Mouse (Mus musculus) lung, postnatal 14 days (tissue): ENCODE data around the gene Sgpp1.

Experiments
- DNase-seq: peaks from one replicate; pipeline ENCODE4 v3.0.0; 2021

The Sgpp1 gene

DNA sequence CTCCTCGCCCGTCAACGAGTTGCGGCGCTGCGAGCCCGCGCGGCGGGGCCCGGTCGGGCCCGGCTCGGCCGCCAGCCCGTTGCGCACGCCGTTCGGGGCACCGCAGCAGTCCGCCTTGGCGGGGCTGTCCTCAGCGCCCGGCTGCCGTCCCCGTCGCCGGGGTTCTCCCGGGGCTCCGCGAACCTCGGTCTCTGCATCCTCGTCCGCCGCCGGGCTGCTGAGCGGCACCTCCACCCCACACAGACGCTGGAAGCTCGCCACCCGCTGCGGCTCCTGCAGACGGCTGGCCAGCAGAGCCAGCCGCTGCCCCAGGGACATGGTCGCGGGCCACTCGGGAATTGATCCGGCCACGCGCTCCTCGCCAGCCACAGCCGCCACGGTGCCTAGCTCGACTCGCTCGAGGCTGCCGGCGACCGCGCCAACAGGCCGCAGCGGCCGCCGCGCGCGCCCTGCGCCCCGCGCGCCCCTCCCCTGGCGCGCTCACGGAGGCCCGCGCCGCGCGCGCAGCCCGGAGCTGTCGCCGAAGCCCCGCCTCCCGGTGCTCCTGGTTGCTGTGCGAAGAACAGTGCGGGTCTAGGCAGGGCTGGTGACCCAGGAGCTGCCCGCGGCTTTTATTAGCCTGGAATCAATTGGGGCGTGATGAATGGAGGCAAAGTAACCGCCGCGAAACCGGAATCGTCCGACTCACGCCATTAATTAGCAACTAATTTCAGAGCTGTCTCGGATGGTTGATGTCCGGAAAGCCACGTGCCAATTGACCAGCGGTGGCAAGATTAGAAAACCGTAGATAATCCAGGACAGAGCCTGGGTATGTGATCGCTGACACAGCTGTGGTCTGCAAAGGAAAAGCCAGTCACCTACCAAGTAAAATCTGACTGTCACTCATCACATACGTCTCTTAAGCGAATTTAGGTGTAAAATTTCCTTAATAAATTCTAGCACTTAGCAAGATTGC is at the start of gene Sgpp1:
Sgpp1 (minus strand) TSS at position 484 of the 955 bp plus-strand sequence.
- peak; percentile 84 for DNase-seq

DNA sequence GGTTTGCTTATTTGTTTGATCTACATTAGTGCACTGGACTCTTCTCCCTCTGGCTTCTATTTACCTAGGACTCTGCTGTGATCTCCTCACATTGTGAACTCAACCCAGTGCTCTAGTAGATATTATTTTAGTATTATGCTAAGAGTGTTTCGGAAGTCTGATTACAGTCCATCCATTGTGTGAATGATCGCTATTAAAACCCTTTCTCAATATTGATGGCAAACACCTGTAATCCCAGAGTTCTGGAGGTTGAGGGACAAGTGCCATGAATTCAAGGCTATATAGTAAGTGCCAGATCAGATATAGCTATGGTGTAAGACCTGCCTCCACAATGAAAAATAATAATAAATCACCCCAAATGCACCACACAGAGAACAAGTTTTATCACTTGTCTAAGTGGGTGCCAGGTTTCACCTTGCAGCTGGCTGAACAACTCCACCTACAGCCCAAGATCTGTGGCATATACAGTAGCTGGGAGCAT is 48.8 kb upstream of the Sgpp1 start:
- no peak for DNase-seq

DNA sequence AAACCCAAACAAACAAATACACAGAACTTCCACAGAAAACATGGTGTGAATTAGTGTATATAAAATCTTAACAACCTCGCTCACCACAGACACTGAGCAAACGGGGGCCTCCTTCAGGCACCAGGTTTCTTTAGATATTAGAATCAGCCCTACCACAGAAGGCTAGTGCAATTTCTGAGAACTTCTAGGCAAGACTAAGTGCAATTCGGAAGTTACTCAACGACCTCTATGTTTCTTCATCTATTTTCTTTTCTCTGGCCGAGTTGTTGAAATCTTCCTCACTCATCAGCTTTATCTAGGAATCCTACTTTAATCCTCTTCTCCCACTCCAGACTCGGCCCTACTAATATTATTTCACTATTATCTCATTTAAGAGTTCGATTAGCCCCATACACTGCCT is 46.5 kb upstream of the Sgpp1 start:
- no peak for DNase-seq

DNA sequence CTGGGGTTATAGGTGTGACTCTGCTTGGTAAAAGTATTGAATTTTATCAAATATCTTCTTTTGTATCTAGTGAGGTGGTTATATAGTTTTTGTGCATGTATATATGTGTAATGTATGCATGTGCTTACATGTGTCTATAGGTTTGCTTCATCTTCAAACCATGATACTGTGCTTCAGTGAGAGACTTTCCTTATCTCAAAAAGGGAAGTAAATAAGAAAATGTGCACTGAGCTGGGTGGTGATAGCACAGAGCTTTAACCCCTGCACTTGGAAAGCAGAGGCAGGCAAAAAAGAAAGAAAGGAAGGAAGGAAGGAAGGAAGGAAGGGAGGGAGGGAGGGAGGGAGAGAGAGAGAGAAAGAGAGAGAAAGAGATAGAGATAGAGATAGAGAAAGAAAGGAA is 45.9 kb upstream of the Sgpp1 start:
- no peak for DNase-seq

DNA sequence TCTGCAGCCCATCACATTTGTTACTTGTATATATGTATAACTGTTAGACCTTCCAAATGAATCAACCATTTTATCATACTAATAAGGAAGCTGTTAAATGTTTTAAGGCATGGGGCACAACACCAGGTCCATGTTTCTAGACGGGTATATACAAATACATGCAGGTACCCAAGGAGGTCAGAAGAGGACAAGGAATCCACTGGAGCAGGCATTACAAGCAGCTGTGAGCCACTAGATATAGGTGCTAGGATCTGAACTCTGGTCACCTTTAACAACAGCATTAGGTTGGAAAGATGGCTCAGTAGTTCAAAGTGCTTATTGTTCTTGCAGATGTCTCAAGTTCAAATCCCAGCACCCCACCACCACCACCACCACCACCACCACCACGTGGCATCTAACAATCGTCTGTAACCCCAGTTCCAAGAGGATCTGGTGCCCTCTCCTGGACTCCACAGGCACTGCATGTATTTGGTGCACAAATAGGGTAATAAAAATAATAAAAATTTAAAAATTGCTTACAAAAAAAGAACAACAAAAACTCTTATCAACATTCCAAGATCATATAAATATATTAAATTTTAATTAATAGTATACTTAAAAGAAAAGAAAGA is 37.0 kb upstream of the Sgpp1 start:
- peak; percentile 77 for DNase-seq

DNA sequence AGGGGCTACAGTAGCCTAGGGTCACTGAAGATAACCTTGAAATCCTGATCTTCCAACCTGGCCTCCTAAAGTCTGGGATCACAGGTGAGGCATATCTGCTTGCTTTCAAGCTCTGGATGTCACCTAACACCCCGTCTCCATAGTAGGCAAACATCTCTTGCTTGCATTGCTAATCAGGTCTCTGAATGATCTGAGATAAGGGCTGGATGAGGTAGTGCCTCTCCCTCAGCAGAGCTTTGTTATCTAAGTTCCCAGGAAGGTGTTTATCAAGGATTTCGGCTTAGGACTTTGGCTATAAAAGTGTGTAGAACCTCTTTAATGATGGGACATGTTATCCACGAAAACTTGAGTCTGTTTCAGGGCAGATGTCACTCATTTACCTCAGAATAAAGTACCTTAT is 35.9 kb upstream of the Sgpp1 start:
- DNase-seq = no peak

DNA sequence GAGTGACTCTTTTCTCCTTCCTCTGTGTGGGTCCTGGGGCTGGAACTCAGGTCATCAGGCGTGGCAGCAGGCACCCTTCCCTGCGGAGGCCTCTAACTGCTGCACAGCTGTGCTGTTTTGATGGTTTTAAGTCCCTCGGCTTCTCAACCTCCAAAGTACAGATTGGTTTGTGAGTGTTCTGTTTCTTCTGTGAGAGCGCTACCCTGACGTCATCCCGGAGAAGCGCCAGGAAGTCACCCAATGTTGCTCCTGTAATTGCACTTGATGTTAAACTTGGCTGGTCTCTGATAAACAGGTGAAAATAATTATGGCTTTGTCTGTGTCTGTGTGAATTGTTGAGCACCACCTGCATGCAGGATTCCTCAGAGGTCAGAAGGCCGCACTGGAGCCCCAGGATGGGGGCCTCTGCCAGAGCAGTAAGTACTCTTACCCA is 31.4 kb upstream of the Sgpp1 start:
- peak; percentile 32 for DNase-seq

DNA sequence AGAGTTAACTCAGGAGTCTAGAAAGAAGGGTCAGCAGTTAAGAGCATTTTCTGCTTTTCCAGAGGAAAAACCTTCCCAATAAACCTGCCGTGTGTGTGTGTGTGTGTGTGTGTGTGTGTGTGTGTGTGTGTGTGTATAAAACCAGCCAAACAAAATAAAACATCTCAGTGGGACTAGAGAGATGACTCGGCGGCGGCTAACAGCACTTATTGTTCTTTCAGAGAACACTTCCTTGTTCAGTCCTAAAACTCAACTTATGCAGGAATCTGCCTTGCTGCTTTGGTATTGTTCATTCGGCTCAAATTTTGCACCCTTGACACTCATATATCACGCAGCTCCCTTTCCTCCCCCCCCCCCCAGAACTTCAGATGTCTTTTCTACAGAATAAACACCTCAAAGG is 30.9 kb upstream of the Sgpp1 start:
- DNase-seq = no peak

DNA sequence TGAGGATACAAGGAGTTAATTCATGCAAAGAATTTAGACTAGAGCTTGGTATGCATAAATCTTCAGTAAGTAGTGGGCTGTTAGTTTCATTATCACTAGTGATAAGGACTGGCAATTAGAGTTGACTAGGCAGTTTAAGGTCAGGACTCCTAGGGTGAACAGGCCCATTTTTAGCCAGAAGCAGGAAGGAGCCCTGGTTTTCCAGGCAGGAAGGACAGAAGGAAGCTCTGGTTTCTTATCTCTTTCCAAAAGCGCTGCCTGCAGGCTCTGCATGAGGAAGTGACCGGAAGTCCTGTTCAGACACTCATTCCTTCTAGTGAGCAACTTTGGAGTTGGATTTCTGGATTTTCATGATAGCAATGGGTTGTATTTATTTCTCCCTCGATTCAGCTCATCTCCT is 30.2 kb upstream of the Sgpp1 start:
- DNase-seq = peak; percentile 7

DNA sequence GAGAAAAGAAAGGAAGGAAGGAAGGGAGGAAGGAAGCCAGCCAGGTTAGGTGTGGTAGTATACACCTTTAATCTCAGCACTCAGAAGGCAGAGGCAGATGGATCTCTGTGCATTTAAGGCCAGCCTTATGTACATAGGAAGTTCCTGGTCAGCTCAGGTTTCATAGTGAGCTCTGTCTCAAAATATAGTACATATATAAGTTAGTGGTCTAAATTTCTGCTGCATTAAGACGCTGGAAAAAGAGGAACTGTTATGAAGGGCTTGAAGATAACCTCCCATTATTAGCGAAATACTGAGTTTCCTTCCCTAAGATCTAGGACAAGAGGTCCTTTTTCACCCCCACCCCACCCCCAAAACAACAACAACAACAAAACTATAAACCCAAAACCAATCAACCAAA is 20.9 kb upstream of the Sgpp1 start:
- DNase-seq = no peak

DNA sequence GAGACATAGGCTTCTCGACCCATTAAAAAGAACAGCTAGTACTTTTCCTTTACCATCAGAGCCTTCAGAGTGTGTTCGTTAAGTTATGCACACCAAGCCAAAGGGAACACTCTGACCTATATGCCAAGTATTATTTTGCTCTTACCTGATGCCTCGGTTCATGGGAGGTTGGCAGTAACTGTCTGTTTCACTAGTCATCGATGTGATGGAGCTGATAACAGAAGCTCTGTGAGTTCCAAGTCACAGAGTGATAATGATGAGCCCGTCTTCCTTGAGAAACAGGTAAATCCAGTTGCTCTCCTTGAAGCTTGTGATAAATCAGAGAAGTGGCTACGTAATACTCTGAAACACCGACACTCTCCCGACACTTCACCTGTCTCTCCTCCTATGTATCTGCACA is 18.2 kb upstream of the Sgpp1 start:
- DNase-seq = no peak

DNA sequence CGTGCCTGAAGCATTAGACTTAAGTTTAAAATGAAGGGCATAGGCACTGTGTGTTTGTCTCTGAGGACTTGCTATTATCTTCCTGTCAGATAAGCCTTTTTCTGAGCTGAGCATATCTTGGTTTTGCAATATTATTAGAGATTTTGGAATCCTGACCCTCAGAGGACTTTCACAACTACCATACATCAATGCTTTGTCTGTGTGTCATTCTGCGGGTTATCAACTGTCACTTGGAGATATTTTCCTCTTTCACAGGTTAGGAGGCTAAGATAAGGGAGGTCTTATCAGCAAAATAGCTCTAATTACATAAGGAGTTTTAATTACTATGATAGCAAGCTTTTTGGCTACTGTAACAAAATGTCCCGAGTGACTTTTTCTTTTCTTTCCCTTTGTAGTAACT is 16.5 kb upstream of the Sgpp1 start:
- no peak for DNase-seq

DNA sequence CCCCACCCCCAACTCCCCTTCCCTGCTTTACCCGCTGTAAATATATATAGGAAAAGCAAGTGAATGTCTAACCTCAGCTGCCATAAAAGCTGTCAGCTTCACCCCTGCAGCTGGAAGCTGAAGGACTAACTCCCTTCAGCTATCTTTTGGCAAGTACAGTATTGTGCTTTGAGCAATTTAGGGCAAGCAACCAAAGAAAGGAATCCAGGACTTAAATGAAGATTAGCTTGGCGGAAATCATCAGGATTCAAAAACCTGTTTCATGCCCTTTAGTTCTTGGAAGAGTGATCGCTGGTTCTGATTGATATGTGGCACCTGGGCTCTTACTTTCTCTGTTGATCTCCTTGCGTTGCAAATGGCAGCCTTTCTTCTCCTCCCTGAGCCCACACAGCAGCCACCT is 13.0 kb upstream of the Sgpp1 start:
- no peak for DNase-seq

DNA sequence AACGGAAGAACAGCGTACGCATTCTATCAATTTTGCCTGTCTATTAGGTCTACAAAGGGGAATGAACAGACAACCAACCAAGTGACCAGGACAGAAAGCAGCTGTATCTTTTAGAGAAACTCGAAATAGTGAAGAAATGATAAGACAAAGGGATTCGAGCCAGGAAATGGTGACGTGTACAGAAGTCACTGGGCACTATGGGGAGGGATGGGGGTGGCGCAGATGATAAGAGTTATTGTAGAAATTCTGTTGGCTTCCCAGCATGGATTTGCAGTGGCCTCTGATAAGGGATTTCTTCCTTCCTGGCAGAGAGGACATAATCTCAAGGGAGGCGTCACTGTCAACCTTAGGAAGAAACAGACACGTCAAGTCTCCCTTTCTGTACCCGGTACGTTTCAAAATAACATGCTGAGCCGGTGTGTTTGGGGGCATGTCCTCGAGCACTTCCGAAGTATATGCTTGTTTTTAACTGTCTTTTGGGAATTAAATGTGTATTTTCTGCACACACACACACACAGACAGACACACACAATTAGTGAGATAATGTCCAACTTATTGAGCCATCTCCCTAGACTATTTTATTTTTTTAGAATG is 10.3 kb upstream of the Sgpp1 start:
- DNase-seq = peak; percentile 31

DNA sequence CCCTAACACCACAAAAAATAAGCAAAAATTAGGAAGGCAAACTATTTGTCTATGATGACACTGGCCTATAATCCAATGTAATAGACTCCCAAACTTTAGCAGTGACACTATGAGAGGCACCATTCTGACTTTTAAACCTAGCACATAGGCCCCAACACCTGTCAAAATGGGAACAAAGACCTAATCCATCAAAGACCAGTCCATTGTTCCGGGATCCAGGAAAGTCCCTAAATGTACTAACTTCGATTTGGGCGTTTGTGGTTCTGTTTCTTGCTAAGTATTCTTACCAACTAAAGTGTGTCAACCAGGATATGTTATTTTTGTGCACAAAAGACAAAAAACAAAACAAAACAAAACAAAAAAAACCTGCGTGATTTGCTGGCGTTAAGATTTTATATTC is 6.6 kb upstream of the Sgpp1 start:
- no peak for DNase-seq

DNA sequence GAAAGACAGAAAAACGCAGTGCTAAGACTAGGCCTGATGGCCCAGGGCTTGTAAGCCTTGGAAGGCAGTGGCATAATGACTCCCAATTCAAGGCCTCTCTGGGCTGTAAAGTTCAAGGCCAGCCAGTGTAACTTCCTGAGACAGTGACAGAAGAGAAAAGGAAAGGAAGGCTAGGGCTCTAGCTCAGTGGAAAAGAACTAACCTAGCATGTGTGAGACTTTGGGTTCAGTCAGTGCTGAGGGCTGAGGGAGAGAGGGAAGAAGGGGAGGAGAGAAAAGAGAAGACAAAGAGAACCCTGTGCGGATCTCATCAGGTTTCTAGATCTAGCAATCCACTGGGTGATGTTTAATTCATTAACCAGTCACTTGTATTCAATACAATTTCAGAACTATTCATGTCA is 5.7 kb upstream of the Sgpp1 start:
- no peak for DNase-seq

DNA sequence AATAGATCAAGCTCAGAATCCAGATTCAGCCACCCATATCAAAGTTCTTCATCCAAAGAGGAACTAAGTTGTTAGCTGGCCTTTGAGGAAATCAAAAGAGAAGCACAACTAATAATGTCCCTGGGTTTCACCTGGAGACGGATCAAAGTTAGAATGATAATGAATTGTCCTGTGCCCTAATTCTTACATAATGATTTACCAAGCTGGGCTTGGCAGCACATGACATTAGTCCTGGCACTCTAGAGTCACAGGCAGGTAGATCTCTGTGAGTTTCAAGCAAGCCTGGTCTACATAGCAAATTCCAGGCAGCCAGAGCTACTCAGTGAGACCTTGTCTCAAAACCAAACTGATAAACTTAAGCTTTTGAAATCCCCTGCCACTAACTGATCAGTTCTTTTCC is 4.9 kb upstream of the Sgpp1 start:
- DNase-seq = no peak

DNA sequence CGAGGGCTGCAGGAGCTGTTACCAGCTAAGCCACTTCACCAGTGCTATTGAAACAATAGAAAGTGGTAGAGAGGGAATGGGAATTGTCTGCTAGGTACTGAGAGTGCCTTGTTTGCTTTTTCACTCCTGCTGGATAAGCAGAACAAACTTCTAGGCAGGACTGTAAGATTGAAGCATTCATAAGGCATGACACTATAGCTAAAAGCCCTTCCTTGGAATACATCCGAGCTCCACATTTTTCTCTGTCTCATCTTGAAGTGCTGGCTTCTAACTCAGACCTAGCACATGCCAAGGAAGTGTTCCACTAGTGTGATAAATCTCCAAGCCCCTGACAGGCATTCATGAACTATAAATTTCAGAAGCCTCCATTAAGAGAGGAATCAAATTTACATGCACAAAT is 4.1 kb upstream of the Sgpp1 start:
- no peak for DNase-seq

DNA sequence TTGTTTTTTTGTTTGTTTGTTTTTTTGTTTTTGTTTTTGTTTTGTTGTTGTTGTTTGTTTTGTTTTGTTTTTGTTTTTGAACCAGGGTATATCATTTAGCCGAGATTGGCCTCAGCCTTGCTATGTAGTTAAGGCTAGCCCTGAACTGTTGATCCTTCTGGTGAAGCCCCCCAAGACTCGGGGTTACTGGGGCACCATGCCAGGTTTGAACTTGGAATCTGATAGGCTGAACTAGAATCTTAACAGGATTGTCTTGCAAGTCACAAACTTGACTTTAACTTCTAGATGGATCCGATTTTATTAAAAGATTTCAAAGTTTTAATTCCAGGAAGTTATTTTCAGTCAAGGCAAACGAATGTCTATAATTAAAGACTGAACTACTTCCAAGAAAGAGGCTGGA is 767 bp upstream of the Sgpp1 start:
- DNase-seq = no peak

DNA sequence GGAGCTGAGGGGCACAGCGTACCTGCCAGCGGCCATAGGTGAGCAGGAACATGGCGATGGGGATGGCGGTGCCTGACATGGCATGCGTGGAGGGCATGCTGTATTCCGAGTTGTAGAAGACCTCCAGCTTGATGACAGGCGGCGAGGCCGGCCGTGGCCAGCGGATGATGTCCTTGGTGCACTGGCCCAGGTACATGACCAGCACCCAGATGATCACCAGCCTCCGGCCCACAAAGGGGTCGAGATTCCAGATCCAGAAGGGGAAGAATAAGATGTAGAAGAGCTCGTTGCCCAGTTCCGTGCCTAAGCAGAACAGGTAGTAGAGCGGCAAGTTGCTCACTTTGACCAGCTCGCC is 661 bp downstream of the Sgpp1 start:
- peak; percentile 34 for DNase-seq

DNA sequence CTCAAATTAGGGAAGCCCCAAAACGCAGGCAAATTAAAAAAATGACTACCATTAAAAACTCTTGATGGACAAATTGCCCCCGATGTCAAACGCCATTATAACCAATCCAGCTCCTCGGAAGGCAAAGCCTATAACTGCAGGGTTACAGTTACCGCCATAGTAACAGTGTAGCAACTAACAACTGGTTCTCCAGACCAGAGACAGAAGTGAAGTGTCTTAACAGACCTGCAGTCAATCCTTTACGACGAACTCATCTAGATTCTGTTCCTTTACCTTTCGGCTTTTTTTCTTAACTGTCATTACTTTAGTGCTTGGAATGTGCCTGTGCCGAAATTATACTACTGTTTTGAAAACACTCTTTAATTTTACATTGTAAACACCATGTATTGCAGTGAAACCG is 1.4 kb downstream of the Sgpp1 start:
- peak; percentile 8 for DNase-seq

DNA sequence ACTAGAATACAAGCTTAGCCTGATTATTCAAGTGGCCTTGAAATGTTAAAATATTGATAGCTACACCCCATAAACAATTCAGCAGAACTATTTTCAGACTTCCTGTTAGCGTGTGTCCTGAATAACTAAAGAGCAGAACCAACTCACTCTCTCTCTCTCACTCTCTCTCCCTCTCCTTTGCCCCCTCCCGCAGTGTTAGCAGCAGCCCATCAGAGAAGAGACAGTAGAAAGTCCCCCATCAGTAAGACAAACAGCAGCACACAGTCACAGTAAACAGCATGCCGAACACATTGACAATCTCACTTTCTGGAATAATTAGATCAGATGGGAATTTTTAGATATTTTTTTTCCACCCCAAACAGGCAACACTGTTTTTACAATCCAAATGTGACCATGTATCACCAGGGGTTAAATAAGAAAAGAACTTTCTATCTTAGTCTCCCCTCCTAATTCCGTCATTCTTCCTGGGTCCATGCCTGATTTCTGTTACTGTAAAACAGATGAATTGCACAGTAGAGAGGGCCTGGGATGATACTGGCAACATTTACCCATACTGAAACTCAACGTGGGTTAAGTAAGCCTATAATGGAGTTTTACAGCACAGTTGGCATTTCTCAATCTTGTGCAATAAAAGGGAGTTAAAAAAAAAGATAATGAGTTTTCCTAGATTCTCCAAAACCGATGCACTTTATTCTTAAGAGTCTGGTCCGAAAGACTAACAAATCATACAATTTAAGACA is 2.0 kb downstream of the Sgpp1 start:
- DNase-seq = no peak

DNA sequence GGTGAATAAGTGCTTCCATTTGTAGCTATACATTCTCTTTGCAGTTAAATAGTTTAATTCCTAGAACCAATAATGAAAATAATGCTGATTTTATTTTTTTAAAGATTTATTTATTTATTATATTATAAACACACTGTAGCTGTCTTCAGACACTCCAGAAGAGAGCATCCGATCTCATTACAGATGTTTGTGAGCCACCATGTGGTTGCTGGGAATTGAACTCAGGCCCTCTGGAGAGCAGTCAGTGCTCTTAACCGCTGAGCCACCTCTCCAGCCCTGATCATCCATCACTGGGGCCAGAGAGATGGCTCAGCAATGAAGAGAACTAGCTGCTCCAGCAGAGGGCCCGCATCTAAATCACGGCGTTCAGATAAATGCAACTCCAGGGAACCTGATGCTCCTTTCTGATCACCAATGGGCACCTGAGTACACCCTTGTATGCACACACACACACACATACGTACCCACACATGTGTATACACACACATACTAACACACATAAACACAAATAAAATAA is 3.5 kb downstream of the Sgpp1 start:
- no peak for DNase-seq
